In genomic region chr4:129406447-129406846, GRCm38 (mm10) we compare ENCODE assay signal across 8 mouse cellular contexts. TPM values are rescaled to one million over a fixed set of nuclear protein-coding genes. Genes with fewer than 3 reads are reported as not detected.
DNase-seq lines count a peak whose midpoint lies in the region; ATAC-seq and TF ChIP-seq lines count a peak whose summit lies in the region.

No protein-coding gene starts in this region.

- H3K27me3 ChIP-seq in hindbrain, embryonic 16.5 days (replicated peaks; ENCODE audit: control insufficient read depth, insufficient read depth, low read length): no peaks in the 10 kb centered on the region; the same call in 1 of the 2 replicates

- H3K9ac ChIP-seq in hindbrain, embryonic 16.5 days (ENCODE audit: low read depth, low read length): peak overlapping the region; percentile 61

- DNase-seq in gastrocnemius, postnatal 10 days: peak; percentile 53
- DNase-seq in left cerebral cortex, adult 11 months (ENCODE audit: low spot score): peak; percentile 9
- DNase-seq in lung, postnatal 36 days: peak; percentile 83
- DNase-seq in retina, embryonic 14.5 days (ENCODE audit: low spot score): peak; percentile 75
- DNase-seq in thymus, postnatal 4 days: peak; percentile 63

- ATAC-seq in activated CD4-positive, CD25-positive, alpha-beta regulatory T cell, adult 4 months: peak; percentile 83
- ATAC-seq in hindbrain, embryonic 16.5 days: peak; percentile 61; the same call in 1 of the 2 replicates

- H3K4me3 ChIP-seq in cortical plate, adult 2 months (ENCODE audit: insufficient read depth, low read length): peak overlapping the region; percentile 18; the same call in 1 of the 2 replicates
- H3K4me3 ChIP-seq in hindbrain, embryonic 16.5 days (ENCODE audit: low read length): peak overlapping the region; percentile 45

- no peaks in the 10 kb centered on the region for H3K36me3 ChIP-seq in hindbrain, embryonic 16.5 days (ENCODE audit: control insufficient read depth, insufficient read depth, low read length)

- H3K4me2 ChIP-seq in hindbrain, embryonic 16.5 days (ENCODE audit: low read length): peak overlapping the region; percentile 75

- no peaks in the 10 kb centered on the region; the same call in 1 of the 2 replicates for H3K4me1 ChIP-seq in cortical plate, adult 2 months (ENCODE audit: control insufficient read depth, insufficient read depth, low read length)
- no peaks in the 10 kb centered on the region for H3K4me1 ChIP-seq in hindbrain, embryonic 16.5 days (ENCODE audit: control insufficient read depth, insufficient read depth, low read depth, low read length)

- peak; percentile 34; the same call in 1 of the 2 replicates for TF ChIP-seq CTCF in cortical plate, adult 2 months (IDR thresholded peaks at IDR 0.05; ENCODE audit: extremely low read depth, insufficient read depth, low read length)

- H3K27ac ChIP-seq in cortical plate, adult 2 months (ENCODE audit: insufficient read depth, low read length): no peak overlapping the region
- H3K27ac ChIP-seq in hindbrain, embryonic 16.5 days (ENCODE audit: low read depth, low read length): no peak overlapping the region

- no peak for TF ChIP-seq POLR2A in cortical plate, adult 2 months (IDR thresholded peaks at IDR 0.05; ENCODE audit: extremely low read depth, insufficient read depth, low read length)

- WGBS in hindbrain, embryonic 16.5 days: 1% methylated on average over 25 of the region's 25 CpGs

- H3K9me3 ChIP-seq in hindbrain, embryonic 16.5 days (ENCODE audit: control insufficient read depth, low read length): no peaks in the 10 kb centered on the region

RNA-seq across cellular contexts. Expression of gene Zbtb8a, which starts 28.5 kb away (rescaled TPM):
- 1 to 10 TPM; 4.4 to 5.3 TPM for polyA plus RNA-seq in activated CD4-positive, CD25-positive, alpha-beta regulatory T cell, adult 4 months (2017; shearing (Covaris generic))
- polyA plus RNA-seq in cortical plate, adult 2 months (2012; rRNA removed): 8.8 and 8.9 TPM in 2 replicates
- 1 to 10 TPM; 2.9 to 4.7 TPM for total RNA-seq in gastrocnemius, postnatal 10 days (2021)
- polyA plus RNA-seq in hindbrain, embryonic 16.5 days (2015; fragmentation: Nextera tagmentation; extraction: Ambion mirVana): 21.7 and 22.0 TPM in 2 replicates

RNA-seq across cellular contexts. Expression of gene Zbtb8b, which starts 34.2 kb away (rescaled TPM):
- polyA plus RNA-seq in activated CD4-positive, CD25-positive, alpha-beta regulatory T cell, adult 4 months (2017; shearing (Covaris generic)): not detected
- polyA plus RNA-seq in cortical plate, adult 2 months (2012; rRNA removed): 2.5 and 3.0 TPM in 2 replicates
- not detected for total RNA-seq in gastrocnemius, postnatal 10 days (2021)
- 18.0 and 19.2 TPM in 2 replicates for polyA plus RNA-seq in hindbrain, embryonic 16.5 days (2015; fragmentation: Nextera tagmentation; extraction: Ambion mirVana)

RNA-seq across cellular contexts. Expression of gene Bsdc1, which starts 54.9 kb away (rescaled TPM):
- 10 to 100 TPM; 22.7 to 24.8 TPM for polyA plus RNA-seq in activated CD4-positive, CD25-positive, alpha-beta regulatory T cell, adult 4 months (2017; shearing (Covaris generic))
- 27.9 and 28.3 TPM in 2 replicates for polyA plus RNA-seq in cortical plate, adult 2 months (2012; rRNA removed)
- total RNA-seq in gastrocnemius, postnatal 10 days (2021): 10 to 100 TPM; 24.7 to 32.4 TPM
- 34.6 and 37.4 TPM in 2 replicates for polyA plus RNA-seq in hindbrain, embryonic 16.5 days (2015; fragmentation: Nextera tagmentation; extraction: Ambion mirVana)

Comparison
In these comparisons a context has a peak if more than half of its experiments do, and no peak if none do; other contexts are left out.
1. DNase-seq: peak in every context shown above with its lines; median percentile 83 in lung, postnatal 36 days; 75 in retina, embryonic 14.5 days; 63 in thymus, postnatal 4 days; 53 in gastrocnemius, postnatal 10 days; 9 in left cerebral cortex, adult 11 months.